In genomic region chr10:95394819-95395812, GRCm38 (mm10) we compare ENCODE assay signal across 10 mouse cellular contexts. TPM values are rescaled to one million over a fixed set of nuclear protein-coding genes. Genes with fewer than 3 reads are reported as not detected.
DNase-seq lines count a peak whose midpoint lies in the region; ATAC-seq and TF ChIP-seq lines count a peak whose summit lies in the region.
"Had no signal": no experiment of that assay in that cellular context is flagged by ENCODE, and none has a peak within 500 bp of the region (broad histone marks: within the 10 kb centered on the region; RNA-seq: fewer than 3 reads in every experiment).

No protein-coding gene starts in this region.

- WGBS in heart, embryonic 12.5 days, result 43% methylated on average over 25 of the region's 25 CpGs
- whole genome bisulfite sequencing in liver, embryonic 15.5 days (ENCODE audit: insufficient replicate concordance), result 36% methylated on average over 25 of the region's 25 CpGs
- 7% methylated on average over 25 of the region's 25 CpGs for WGBS in thymus, adult 2 months

- H3K27me3 ChIP-seq in C2C12 (ENCODE audit: control insufficient read depth, insufficient read depth, insufficient read length), result no peaks in the 10 kb centered on the region
- H3K27me3 ChIP-seq in heart, embryonic 12.5 days (replicated peaks), result 0 out of 2 replicates have a peak, but pooled peaks cover 3% of the 10 kb centered on the region
- H3K27me3 ChIP-seq in liver, embryonic 15.5 days, result peaks cover 45% of the 10 kb centered on the region
- H3K27me3 ChIP-seq in thymus, adult 2 months (ENCODE audit: control insufficient read depth, insufficient read depth, low read length), result peaks cover 2% of the 10 kb centered on the region; the same call in 1 of the 2 replicates
- H3K27me3 ChIP-seq: Patski had no signal

- H3ac ChIP-seq in C2C12 (ENCODE audit: control insufficient read depth, insufficient read length, low read depth), result peak overlapping the region; percentile 19

- H3K4me1 ChIP-seq in heart, embryonic 12.5 days (replicated peaks), result peaks cover 31% of the 10 kb centered on the region; the same call in 1 of the 2 replicates
- no peaks in the 10 kb centered on the region for H3K4me1 ChIP-seq in liver, embryonic 15.5 days (replicated peaks)
- peaks cover 3% of the 10 kb centered on the region; the same call in 1 of the 2 replicates for H3K4me1 ChIP-seq in thymus, adult 2 months (replicated peaks; ENCODE audit: control insufficient read depth, insufficient read depth, low read length)

- peak overlapping the region; percentile 24; the same call in 1 of the 2 replicates for H3K9ac ChIP-seq in heart, embryonic 12.5 days
- no peak overlapping the region for H3K9ac ChIP-seq in liver, embryonic 15.5 days

- ATAC-seq in heart, embryonic 12.5 days (ENCODE audit: insufficient number of reproducible peaks, low FRiP score), result no peak
- no peak for ATAC-seq in liver, embryonic 15.5 days (ENCODE audit: insufficient read depth)
- no peak for ATAC-seq in erythroid progenitor cell, adult 5-6 weeks (replicated peaks; ENCODE audit: low FRiP score, poor library complexity, severe bottlenecking)
- ATAC-seq: Patski had no signal

- H3K36me3 ChIP-seq in C2C12 (ENCODE audit: control insufficient read depth, insufficient read depth), result no peaks in the 10 kb centered on the region
- no peaks in the 10 kb centered on the region for H3K36me3 ChIP-seq in heart, embryonic 12.5 days
- no peaks in the 10 kb centered on the region for H3K36me3 ChIP-seq in liver, embryonic 15.5 days (replicated peaks)
- H3K36me3 ChIP-seq in thymus, adult 2 months (ENCODE audit: control insufficient read depth, insufficient read depth, low read length), result no peaks in the 10 kb centered on the region

- H3K79me2 ChIP-seq in C2C12 (ENCODE audit: control insufficient read depth, insufficient read depth), result no peaks in the 10 kb centered on the region

- TF ChIP-seq CTCF in C2C12 (IDR thresholded peaks at IDR 0.05; ENCODE audit: control insufficient read depth, insufficient read depth, insufficient read length), result no peak
- TF ChIP-seq CTCF in thymus, adult 2 months (IDR thresholded peaks at IDR 0.05; ENCODE audit: borderline replicate concordance, control insufficient read depth, extremely low read depth, insufficient read depth, low read length, poor library complexity), result no peak

- H3K27ac ChIP-seq in heart, embryonic 12.5 days (ENCODE audit: poor library complexity, severe bottlenecking), result no peak overlapping the region
- H3K27ac ChIP-seq in liver, embryonic 15.5 days (replicated peaks), result no peak overlapping the region
- no peak overlapping the region for H3K27ac ChIP-seq in thymus, adult 2 months (ENCODE audit: control insufficient read depth, insufficient read depth, low read length)

- TF ChIP-seq POLR2A in thymus, adult 2 months (IDR thresholded peaks at IDR 0.05; ENCODE audit: control insufficient read depth, extremely low read depth, insufficient read depth, low read length, poor library complexity), result no peak

- no peaks in the 10 kb centered on the region for H3K79me3 ChIP-seq in C2C12 (ENCODE audit: low read depth)

- H3K4me3 ChIP-seq in C2C12 (ENCODE audit: insufficient read depth, poor library complexity, severe bottlenecking), result no peak overlapping the region
- peak overlapping the region; percentile 28 for H3K4me3 ChIP-seq in heart, embryonic 12.5 days
- 0 out of 2 replicates have a peak overlapping the region, but pooled peaks have one; percentile 2 for H3K4me3 ChIP-seq in liver, embryonic 15.5 days (replicated peaks)
- no peak overlapping the region for H3K4me3 ChIP-seq in thymus, adult 2 months (ENCODE audit: control insufficient read depth, insufficient read depth, low read length)
- H3K4me3 ChIP-seq: erythroblast, embryonic 14.5 days had no signal

- peak; percentile 36 for DNase-seq in heart, adult 8-10 months (ENCODE audit: low spot score)
- DNase-seq in heart, postnatal 10 days, result no peak
- DNase-seq in thymus, adult 18-20 months, result no peak
- DNase-seq in thymus, adult 2 months, result no peak

- intact Hi-C loops in heart, postnatal 10 days (cut with DNase I), result loop anchor here (2.0 to 5.0 kb wide), 2 partner anchors 72 to 203 kb away; no protein-coding TSS in a partner anchor

- no peaks in the 10 kb centered on the region for H3K9me3 ChIP-seq in heart, embryonic 12.5 days (replicated peaks)
- H3K9me3 ChIP-seq in liver, embryonic 15.5 days (replicated peaks), result no peaks in the 10 kb centered on the region

- peak overlapping the region; percentile 61 for H3K4me2 ChIP-seq in heart, embryonic 12.5 days
- peak overlapping the region; percentile 20 for H3K4me2 ChIP-seq in liver, embryonic 15.5 days

TF ChIP-seq in C2C12, 6 proteins besides CTCF, POLR2A, EP300 and RAD21:
- TF ChIP-seq FOSL1 (IDR thresholded peaks at IDR 0.05; ENCODE audit: insufficient read depth, low read length, poor library complexity, severe bottlenecking), result no peak
- TF ChIP-seq MYOD1 (IDR thresholded peaks at IDR 0.05; ENCODE audit: control insufficient read depth, insufficient read length, low read depth), result no peak
- no peak for TF ChIP-seq CEBPB (IDR thresholded peaks at IDR 0.05; ENCODE audit: low read depth)
- no peak for TF ChIP-seq MYOG (IDR thresholded peaks at IDR 0.05; ENCODE audit: control insufficient read depth, extremely low read depth, insufficient read length)
- no peak for TF ChIP-seq USF1 (IDR thresholded peaks at IDR 0.05; ENCODE audit: low read depth)
- TF ChIP-seq MAX (IDR thresholded peaks at IDR 0.05), result no peak

RNA-seq across cellular contexts. Expression of gene Socs2, which starts 21.9 kb away (rescaled TPM):
- total RNA-seq in heart, adult 8-10 months (2022), result 10 to 100 TPM; 39.1 to 62.3 (median 45.0) TPM
- total RNA-seq in heart, postnatal 10 days (2021), result 100 to 1,000 TPM; 127 to 133 TPM
- 21.6 TPM for polyA plus RNA-seq in C2C12 (2012; fragmentation: generic; extraction: Trizol)
- polyA plus RNA-seq in heart, embryonic 12.5 days (2016; fragmentation: Nextera tagmentation; extraction: Ambion mirVana), result 47.7 and 49.0 TPM in 2 replicates
- polyA plus RNA-seq in liver, embryonic 15.5 days (2015; fragmentation: Nextera tagmentation; extraction: Ambion mirVana), result 6.0 and 6.4 TPM in 2 replicates
- polyA plus RNA-seq in thymus, adult 2 months (2012; rRNA removed), result 18.4 and 19.4 TPM in 2 replicates
- total RNA-seq in erythroid progenitor cell, adult 5-6 weeks (2015; ENCODE audit: low replicate concordance), result not detected in 2 replicates
- not detected in 2 replicates for total RNA-seq in erythroid progenitor cell, adult 5-6 weeks (2017; ENCODE audit: low replicate concordance)

Comparison
In these comparisons a context has a peak if more than half of its experiments do, and no peak if none do; other contexts are left out.
1. H3K4me3 ChIP-seq: peak in heart, embryonic 12.5 days (single experiment) and liver, embryonic 15.5 days (single experiment); none in C2C12 (single experiment) and thymus, adult 2 months (single experiment).